Mouse (Mus musculus) spleen, adult 2 months (tissue): Measurements from ENCODE around the gene Rgs5.

Experiments used
- CTCF ChIP-seq: fragments of 200-500 bp; IDR thresholded peaks from 2 replicates; pipeline ENCODE4 v1.5.1; 2011; ENCODE audit warnings: mild to moderate bottlenecking, inconsistent platforms; ENCODE audit not compliant: insufficient read depth, insufficient read length, insufficient replicate concordance; ENCODE audit errors: extremely low read depth
- POLR2A ChIP-seq: fragments of 200-500 bp; IDR thresholded peaks from 2 replicates; pipeline ENCODE4 v1.6.1; 2011; ENCODE audit warnings: low read depth, low read length, inconsistent platforms

GRCm38 (mm10) chr1:169685257-169685656 is 30.0 kb downstream of the Rgs5 start:
- TF ChIP-seq CTCF (no peak), POLR2A (no peak)
